Mouse (Mus musculus): Measurements from ENCODE around the gene Sort1. TPM values are rescaled to one million over a fixed set of nuclear protein-coding genes. Genes with fewer than 3 reads are reported as not detected.
A peak's percentile ranks its signal among the peaks of the same experiment; 100 is the strongest.

Sort1 gene
- total RNA-seq, 2 experiments from 2014 or later = 90.4 to 93.5 TPM

GRCm38 (mm10) chr3:108294398-108294797, 10.5 kb downstream of the Sort1 start:
- DNase-seq = no peak
- intact Hi-C loops (cut with DNase I) = no loop called here

DNA sequence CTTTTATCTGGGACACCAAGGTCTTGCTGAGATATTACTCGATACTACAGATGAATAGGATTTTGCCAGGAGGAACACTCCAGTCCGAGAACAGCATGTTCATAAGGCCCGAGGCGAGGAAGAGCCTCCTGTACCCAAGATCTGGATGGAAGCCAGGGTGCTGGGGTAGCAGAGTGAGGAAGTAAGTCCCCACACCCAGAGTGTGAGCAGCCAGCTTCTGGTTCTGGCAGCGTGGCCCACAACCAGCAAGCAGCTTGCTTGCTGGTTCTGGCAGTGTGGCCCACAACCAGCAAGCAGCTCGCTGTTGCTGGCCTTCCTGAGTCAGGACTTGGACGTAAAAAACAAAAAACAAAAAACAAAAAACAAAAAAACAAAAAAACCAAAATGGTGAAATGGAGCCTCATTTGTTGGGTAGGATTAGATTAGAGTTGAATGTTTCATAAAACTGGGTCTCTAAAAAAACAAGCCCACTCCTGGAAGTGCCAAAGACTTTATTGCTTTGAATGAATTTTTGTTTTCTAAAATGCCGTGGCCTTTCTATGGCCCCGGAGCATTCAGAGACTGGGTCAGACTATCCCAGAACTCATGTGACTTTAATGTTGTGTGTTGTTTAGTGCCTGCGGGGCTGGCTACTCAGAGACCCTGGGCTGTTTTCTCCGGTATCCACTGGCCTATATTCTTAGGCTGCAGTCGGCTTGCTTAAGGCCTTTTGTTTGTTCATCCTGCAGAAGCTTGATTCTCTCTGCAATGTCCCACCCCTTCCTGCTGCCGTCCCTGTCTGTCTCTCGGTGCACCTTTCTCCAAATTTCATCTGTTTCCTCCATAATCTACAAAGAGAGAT, 11.7 kb downstream of the Sort1 start:
- peak; percentile 54 for DNase-seq
- intact Hi-C loops (cut with DNase I) = no loop called here

DNA sequence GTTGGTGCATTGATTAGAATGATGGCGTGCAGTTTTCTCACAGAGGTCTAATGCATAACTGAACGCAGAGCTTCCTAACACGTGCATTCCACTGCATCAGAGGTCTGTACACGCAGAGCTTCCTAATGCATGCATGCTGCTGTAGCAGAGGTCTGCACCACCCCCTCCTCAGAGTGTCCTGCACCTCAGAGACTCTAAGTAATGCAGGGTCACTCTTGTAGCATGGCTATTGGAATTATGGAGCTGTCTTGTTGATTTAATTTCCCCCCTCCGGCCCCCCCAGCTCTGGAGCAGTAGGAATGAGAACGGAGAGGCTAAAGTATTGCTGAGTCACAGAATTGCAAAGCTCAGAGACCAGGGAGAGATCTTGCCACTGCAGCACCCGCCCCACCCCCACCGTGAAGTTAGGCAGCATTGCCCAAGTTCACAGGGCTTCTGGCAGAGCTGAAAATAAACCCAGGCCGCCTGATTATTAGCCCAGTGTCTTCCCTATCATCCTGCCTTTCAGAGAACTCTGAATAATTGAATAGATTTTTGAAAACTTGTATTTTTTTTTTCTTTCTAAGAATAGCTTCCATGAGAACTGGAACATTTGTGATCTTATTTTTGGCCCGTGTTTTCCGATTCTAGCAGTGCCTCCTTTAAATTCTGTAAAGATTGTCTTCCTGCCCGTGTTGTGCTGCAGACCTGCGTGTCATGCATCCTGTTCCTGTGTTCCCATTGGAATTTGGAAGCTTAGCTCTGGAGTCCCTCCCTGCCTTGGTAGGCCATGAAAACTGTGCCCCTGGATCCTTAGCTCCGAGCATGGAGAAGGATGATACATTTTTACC, 12.6 kb downstream of the Sort1 start:
- intact Hi-C loops (cut with DNase I) = no loop called here
- DNase-seq = peak; percentile 24

- no peak for DNase-seq
- intact Hi-C loops (cut with DNase I) = no loop called here
These were observed 13.2 kb downstream of the Sort1 start for GRCm38 (mm10) chr3:108297050-108297419.

- DNase-seq = no peak
- intact Hi-C loops (cut with DNase I) = no loop called here
These were observed 14.0 kb downstream of the Sort1 start for GRCm38 (mm10) chr3:108297603-108298553.

DNA sequence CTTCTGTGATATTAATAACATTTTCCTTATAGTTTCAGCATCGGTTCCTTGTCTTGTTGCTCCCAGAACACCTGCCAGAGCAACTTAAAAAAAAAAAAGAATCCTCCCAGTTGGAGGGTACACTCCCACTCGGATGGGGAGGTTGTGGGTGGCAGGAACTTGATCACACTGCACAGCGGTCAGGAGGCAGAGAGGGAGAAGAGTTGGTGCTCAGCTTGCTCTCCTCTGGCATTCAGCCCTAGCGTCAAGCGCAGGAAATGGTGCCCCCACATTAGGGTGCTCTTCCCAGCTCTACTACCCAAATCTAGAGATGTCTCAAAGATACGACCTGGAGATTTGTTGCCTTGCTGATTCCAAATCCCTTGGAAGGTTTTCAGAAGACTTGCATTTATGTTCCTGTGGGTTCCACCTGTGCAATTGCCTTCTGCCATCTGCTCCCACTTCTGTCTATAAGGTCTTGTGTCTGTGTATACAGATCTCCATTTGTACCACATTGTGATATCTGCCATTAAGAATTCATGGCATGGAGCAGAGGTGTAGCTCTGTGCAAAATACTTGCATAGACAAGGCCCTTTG, 16.7 kb downstream of the Sort1 start:
- intact Hi-C loops (cut with DNase I) = no loop called here
- DNase-seq = no peak

DNA sequence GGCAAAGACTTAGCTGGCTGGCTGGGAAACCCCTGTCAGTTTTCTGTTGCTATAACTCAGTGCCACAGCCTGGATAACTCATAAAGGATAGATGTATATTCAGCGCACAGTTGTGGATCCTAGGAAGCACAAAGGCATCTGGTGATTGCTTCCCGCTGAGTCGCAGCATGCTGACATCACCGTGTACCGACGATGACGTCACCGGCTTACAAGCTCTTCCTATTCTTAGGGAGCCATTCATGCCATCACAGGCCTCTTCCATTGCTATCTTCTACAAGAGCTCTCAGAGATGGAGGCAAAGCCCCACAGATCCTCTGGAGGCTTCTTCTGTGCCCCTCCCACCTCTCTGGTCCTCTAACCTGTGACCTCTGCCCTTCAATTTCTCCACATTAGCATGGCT, 19.8 kb downstream of the Sort1 start:
- DNase-seq = no peak
- intact Hi-C loops (cut with DNase I) = no loop called here

DNA sequence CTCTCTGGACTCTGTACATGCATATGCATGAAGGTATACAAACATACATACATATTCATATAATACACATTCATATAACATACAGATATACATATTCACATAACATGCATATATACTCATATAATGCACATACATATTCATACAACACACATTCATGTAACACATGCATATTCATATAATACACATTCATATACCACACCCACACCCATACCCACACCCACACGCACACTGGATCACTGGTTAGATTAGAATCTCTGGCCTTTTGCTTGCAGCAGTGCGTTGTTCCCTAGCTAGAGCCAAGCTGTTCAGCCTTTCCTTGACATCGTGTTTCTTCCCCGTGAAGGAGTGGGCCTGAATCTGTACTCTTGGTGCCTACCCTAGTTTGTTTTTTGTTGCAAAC, 20.9 kb downstream of the Sort1 start:
- intact Hi-C loops (cut with DNase I) = no loop called here

DNA sequence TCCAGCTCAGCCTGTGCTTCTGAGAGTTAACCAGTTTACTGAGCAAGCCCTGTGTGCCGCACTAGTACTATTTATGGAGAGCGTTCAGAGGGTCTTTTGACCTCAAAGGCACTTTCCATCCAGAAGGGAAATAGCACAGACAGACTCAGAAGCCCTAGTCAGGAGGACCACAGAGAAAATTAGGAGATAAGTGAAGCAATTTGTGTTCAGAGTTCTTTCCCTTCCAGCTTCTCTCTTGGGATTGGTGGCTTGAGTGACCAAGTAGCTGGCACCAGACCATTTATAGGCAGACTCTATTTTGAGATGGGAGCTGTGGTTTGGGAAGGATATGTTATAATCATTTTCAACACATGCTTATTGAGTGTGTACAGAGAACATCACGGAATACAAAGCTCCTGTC, 22.5 kb downstream of the Sort1 start:
- intact Hi-C loops (cut with DNase I) = no loop called here
- no peak for DNase-seq

More for the DNA sequence above, 20.9 kb downstream of the Sort1 start:
- no peak for DNase-seq

GRCm38 (mm10) chr3:108307485-108307884, 23.6 kb downstream of the Sort1 start:
- DNase-seq = no peak
- intact Hi-C loops (cut with DNase I) = no loop called here

GRCm38 (mm10) chr3:108310921-108311341, 27.0 kb downstream of the Sort1 start:
- no peak for DNase-seq
- intact Hi-C loops (cut with DNase I) = no loop called here

- intact Hi-C loops (cut with DNase I) = no loop called here
- DNase-seq = no peak
These were observed 27.8 kb downstream of the Sort1 start for GRCm38 (mm10) chr3:108311688-108312087.

GRCm38 (mm10) chr3:108312414-108312813, 28.5 kb downstream of the Sort1 start:
- DNase-seq = no peak
- intact Hi-C loops (cut with DNase I) = no loop called here

DNA sequence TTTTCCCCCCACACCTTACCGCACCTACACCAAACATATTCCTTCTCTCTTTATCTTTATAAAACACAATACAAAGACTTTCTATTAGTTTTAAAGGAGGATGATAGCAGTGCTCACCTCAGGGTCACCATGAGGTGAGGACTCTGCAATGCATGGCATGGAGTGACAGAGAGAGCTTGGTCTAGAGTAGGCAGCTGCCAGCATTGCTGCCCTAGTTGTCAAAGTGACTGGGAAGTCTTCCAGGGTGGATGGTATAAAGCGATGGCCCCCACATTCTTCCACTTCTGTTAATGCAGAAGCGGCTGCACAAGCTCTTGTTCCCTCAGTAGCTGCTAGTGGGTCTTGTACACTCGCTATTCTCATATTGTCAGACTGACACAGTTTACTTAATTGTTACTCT, 29.3 kb downstream of the Sort1 start:
- intact Hi-C loops (cut with DNase I) = no loop called here
- DNase-seq = no peak

DNA sequence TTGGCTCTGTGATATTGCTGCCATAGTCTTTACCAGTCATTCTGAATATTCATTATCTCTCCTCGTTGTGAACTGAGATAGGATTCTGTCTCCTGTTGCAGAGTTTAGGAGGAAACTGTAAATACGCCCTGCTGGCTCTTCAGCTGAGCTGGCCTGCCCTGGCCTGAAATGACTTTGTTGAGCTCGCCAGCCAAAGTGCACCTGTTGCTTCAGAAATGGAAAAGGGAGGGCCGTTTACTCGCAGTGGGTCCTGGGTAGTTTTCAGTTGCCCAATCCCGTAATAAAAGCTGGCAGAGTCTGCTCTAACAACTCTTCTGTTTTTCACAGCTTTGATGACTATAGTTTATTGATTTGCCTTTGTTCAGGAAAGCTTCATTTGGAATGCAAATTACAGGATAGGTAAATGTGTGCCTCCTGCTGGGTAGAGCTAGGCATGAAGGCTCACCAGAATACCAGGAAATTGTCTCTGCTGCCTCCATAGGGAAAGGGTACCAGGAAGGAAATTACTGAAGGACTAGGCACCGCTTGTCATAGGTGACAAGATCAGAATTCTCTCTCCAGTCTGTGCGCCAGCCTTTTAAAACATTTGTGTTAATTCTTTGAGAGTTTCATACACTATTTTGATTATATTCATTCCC, 30.3 kb downstream of the Sort1 start:
- intact Hi-C loops (cut with DNase I) = no loop called here
- DNase-seq = no peak

- DNase-seq = no peak
- intact Hi-C loops (cut with DNase I) = no loop called here
These were observed 34.6 kb downstream of the Sort1 start for GRCm38 (mm10) chr3:108318517-108318916.

- intact Hi-C loops (cut with DNase I) = no loop called here
- DNase-seq = no peak
These were observed 37.8 kb downstream of the Sort1 start for GRCm38 (mm10) chr3:108321671-108322070.

DNA sequence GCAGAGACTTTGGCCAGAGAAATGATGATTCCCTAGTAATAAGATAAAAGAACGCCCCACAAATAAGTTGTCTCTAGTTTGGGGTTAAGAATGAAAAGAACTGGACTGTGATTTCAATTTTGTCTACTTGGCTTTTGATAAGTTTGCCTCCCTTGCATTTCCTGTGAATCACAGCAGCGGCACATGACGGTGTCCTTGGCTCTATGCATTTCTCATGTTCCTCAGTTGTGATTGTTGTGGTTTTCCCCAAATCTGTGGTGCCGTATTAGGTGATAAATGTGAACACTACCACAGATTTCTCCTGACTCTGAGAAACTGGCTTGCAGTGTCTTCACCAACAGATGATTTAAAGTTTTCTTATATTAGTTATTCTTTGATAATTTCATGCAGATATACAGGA, 38.3 kb downstream of the Sort1 start:
- intact Hi-C loops (cut with DNase I) = no loop called here
- DNase-seq = no peak

GRCm38 (mm10) chr3:108322962-108323361, 39.1 kb downstream of the Sort1 start:
- intact Hi-C loops (cut with DNase I) = no loop called here
- DNase-seq = peak; percentile 40

GRCm38 (mm10) chr3:108324837-108325236, 41.0 kb downstream of the Sort1 start:
- intact Hi-C loops (cut with DNase I) = loop anchor here (5.0 kb wide), 1 partner anchor 38 kb away; no protein-coding TSS in a partner anchor
- DNase-seq = no peak
